Mouse (Mus musculus) G1E (cell line): ENCODE measurements around the gene Gm12166. TPM values are rescaled to one million over a fixed set of nuclear protein-coding genes. Genes with fewer than 3 reads are reported as not detected.
A peak's percentile ranks its signal among the peaks of the same experiment; 100 is the strongest.

Source experiments
- ATAC-seq: 2 replicates; pipeline ENCODE4 v1.8.0; 2016; ENCODE audit warnings: mild to moderate bottlenecking; ENCODE audit not compliant: insufficient number of reproducible peaks, poor library complexity, low FRiP score, severe bottlenecking; ENCODE audit errors: extremely low read depth
- DNase-seq: peaks from one replicate; pipeline ENCODE4 v3.0.0; 2012; ENCODE audit warnings: low spot score
- H3K27me3 ChIP-seq: 2 replicates; pipeline ENCODE4 v1.6.1; 2012; ENCODE audit warnings: mild to moderate bottlenecking, low read length, inconsistent platforms; ENCODE audit not compliant: insufficient read depth
- H3K36me3 ChIP-seq: replicated peaks from 2 replicates; pipeline ENCODE3; 2012; ENCODE audit warnings: mild to moderate bottlenecking, inconsistent platforms
- H3K4me1 ChIP-seq: 2 replicates; pipeline ENCODE4 v1.6.1; 2012; ENCODE audit warnings: low read depth, low read length, inconsistent platforms, mixed read lengths; ENCODE audit not compliant: insufficient read depth
- H3K4me3 ChIP-seq: 2 replicates; pipeline ENCODE4 v1.5.1; 2012; ENCODE audit warnings: low read depth, mild to moderate bottlenecking, inconsistent platforms, low read length, moderate library complexity, mixed read lengths
- H3K9me3 ChIP-seq: replicated peaks from 2 replicates; pipeline ENCODE4 v1.6.1; 2012; ENCODE audit warnings: inconsistent platforms
- CTCF ChIP-seq: IDR thresholded peaks from 2 replicates; pipeline ENCODE4 v1.5.1; 2012; ENCODE audit warnings: low read depth, low read length, inconsistent platforms, mixed read lengths
- GATA1 ChIP-seq: IDR thresholded peaks from 2 replicates; pipeline ENCODE4 v1.6.1; 2012; ENCODE audit warnings: borderline replicate concordance, low read length, inconsistent platforms, mixed read lengths
- GATA2 ChIP-seq: IDR thresholded peaks from 2 replicates; pipeline ENCODE4 v1.6.1; 2012; ENCODE audit warnings: low read depth, low read length, inconsistent platforms, borderline replicate concordance
- POLR2AphosphoS5 ChIP-seq: IDR thresholded peaks from 2 replicates; pipeline ENCODE4 v1.6.1; 2012; ENCODE audit warnings: low read depth, low read length, inconsistent platforms; ENCODE audit not compliant: insufficient replicate concordance
- TAL1 ChIP-seq: conservative IDR thresholded peaks from 2 replicates; pipeline ENCODE4 v1.6.1; 2012; ENCODE audit warnings: low read depth, low read length, inconsistent platforms, mixed read lengths
- polyA plus RNA-seq: library from polyadenylated mRNA; stranded (reverse); fragments of >175 nt; gene quantifications from 2 replicates; pipeline ENCODE4 v1.2.3, GENCODE M21; 2012
- total RNA-seq, 2 experiments: library from RNA; stranded (forward) in 1 of 2; stranded (reverse) in 1 of 2; fragments of 200-1000 nt in 1 of 2; fragments of >200 nt in 1 of 2; fragmentation: Nextera tagmentation in 1 of 2; gene quantifications; 2 replicates each; pipeline ENCODE4 v1.2.3; 2014 to 2017

Gene Gm12166
- total and polyA plus RNA-seq, 3 experiments = 0.35 to 16.7 (median 2.5) TPM

DNA sequence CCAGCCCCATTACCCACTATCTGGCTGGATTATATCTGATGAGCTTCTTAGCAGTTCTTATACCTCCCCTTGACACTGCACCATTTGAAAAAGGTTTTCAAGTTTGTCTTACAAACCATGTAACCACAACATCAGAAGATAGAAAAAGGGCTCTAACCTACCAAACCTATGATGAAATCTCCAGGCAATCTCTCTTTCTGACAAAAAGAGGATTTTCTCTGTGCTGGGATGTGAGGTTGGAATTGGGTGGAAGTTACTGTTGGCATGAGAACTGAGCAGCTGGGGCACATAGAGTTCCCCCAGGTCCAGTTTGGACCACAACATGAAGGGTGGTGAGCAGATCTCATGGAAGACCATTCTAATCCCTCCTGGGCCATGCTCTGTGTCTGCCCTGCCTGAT is 30.3 kb downstream of the Gm12166 start:
- DNase-seq = no peak
- no peak for ATAC-seq
- Histone ChIP-seq H3K9me3 (no peaks in the 10 kb centered on the region), H3K27me3 (peaks cover 3% of the 10 kb centered on the region; the same call in 1 of the 2 replicates), H3K4me3 (no peak overlapping the region), H3K36me3 (no peaks in the 10 kb centered on the region), H3K4me1 (no peaks in the 10 kb centered on the region)
- TF ChIP-seq CTCF (no peak), POLR2AphosphoS5 (no peak), GATA2 (no peak), GATA1 (no peak), TAL1 (no peak)

GRCm38 (mm10) chr11:46020246-46020645 is 31.9 kb downstream of the Gm12166 start:
- TF ChIP-seq CTCF (no peak), GATA2 (no peak)
- ATAC-seq (no peak), DNase-seq (no peak)
- H3K9me3 ChIP-seq = no peaks in the 10 kb centered on the region
- no peaks in the 10 kb centered on the region for H3K36me3 ChIP-seq
- no peak overlapping the region for H3K4me3 ChIP-seq
- no peaks in the 10 kb centered on the region for H3K4me1 ChIP-seq
- H3K27me3 ChIP-seq = peaks cover 3% of the 10 kb centered on the region; the same call in 1 of the 2 replicates

DNA sequence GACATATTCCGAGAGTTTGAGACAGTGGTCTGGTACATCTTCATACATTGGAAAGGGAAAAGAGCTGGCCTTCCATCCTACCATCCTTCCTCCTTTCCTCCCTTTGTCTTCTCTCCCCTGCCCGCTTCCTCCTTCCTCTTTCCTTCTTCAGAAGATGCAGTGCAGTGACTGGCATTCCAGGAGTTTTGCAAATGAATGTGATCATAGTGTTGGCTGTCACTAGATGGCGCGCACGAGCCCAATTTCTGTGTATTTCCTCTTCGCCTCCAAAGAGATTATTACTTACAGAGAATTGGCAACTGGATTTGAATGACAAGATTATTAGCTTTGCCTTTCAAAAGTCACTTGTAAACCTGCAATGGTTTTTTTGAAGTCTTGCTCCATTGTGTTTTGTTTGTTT is 36.1 kb downstream of the Gm12166 start:
- Histone ChIP-seq H3K9me3 (no peaks in the 10 kb centered on the region), H3K36me3 (no peaks in the 10 kb centered on the region), H3K27me3 (peaks cover 3% of the 10 kb centered on the region; the same call in 1 of the 2 replicates), H3K4me3 (no peak overlapping the region), H3K4me1 (no peaks in the 10 kb centered on the region)
- TF ChIP-seq CTCF (peak; percentile 48; the same call in 1 of the 2 replicates), POLR2AphosphoS5 (no peak)
- no peak for ATAC-seq
- DNase-seq = peak; percentile 30

Other genes starting within 250 kb of the Gm12166 start
- 386 and 420 TPM in 2 replicates for gene Clint1, start 200.3 kb downstream of the Gm12166 start, total RNA-seq (2014; fragmentation: Nextera tagmentation)
- gene Clint1, start 200.3 kb downstream of the Gm12166 start, total RNA-seq (2017) = 224 and 259 TPM in 2 replicates
- 107 and 112 TPM in 2 replicates for gene Clint1, start 200.3 kb downstream of the Gm12166 start, polyA plus RNA-seq
- gene Lsm11, start 107.4 kb downstream of the Gm12166 start, total RNA-seq (2014; fragmentation: Nextera tagmentation) = 4.5 and 6.7 TPM in 2 replicates
- 4.4 and 5.3 TPM in 2 replicates for gene Lsm11, start 107.4 kb downstream of the Gm12166 start, total RNA-seq (2017)
- 24.1 and 38.4 TPM in 2 replicates for gene Lsm11, start 107.4 kb downstream of the Gm12166 start, polyA plus RNA-seq
- gene Thg1l, start 96.8 kb downstream of the Gm12166 start, total RNA-seq (2014; fragmentation: Nextera tagmentation) = 16.5 and 17.8 TPM in 2 replicates
- 32.8 and 32.9 TPM in 2 replicates for gene Thg1l, start 96.8 kb downstream of the Gm12166 start, total RNA-seq (2017)
- 6.3 and 7.8 TPM in 2 replicates for gene Thg1l, start 96.8 kb downstream of the Gm12166 start, polyA plus RNA-seq
- not detected in 2 replicates for gene Sox30, start 72.0 kb downstream of the Gm12166 start, total RNA-seq (2014; fragmentation: Nextera tagmentation)
- gene Sox30, start 72.0 kb downstream of the Gm12166 start, total RNA-seq (2017) = 0.05 and 0.06 TPM in 2 replicates
- gene Sox30, start 72.0 kb downstream of the Gm12166 start, polyA plus RNA-seq = not detected in 2 replicates
- gene Adam19, start 3.7 kb upstream of the Gm12166 start, total RNA-seq (2014; fragmentation: Nextera tagmentation) = not detected in 2 replicates
- gene Adam19, start 3.7 kb upstream of the Gm12166 start, total RNA-seq (2017) = 0.06 and 0.11 TPM in 2 replicates
- gene Adam19, start 3.7 kb upstream of the Gm12166 start, polyA plus RNA-seq = not detected in 2 replicates
- not detected in 2 replicates for gene Nipal4, start 114.2 kb upstream of the Gm12166 start, total RNA-seq (2014; fragmentation: Nextera tagmentation)
- not detected in 2 replicates for gene Nipal4, start 114.2 kb upstream of the Gm12166 start, total RNA-seq (2017)
- not detected in 2 replicates for gene Nipal4, start 114.2 kb upstream of the Gm12166 start, polyA plus RNA-seq
- not detected in 2 replicates for gene Fndc9, start 183.2 kb upstream of the Gm12166 start, total RNA-seq (2014; fragmentation: Nextera tagmentation)
- gene Fndc9, start 183.2 kb upstream of the Gm12166 start, total RNA-seq (2017) = 0.11 TPM in 1 of 2 replicates, not detected in the other
- gene Fndc9, start 183.2 kb upstream of the Gm12166 start, polyA plus RNA-seq = not detected in 2 replicates